Mouse (Mus musculus): Measurements from ENCODE around the gene Kiss1r. TPM values are rescaled to one million over a fixed set of nuclear protein-coding genes. Genes with fewer than 3 reads are reported as not detected.

Gene Kiss1r
- 2.1 and 2.3 TPM in 2 replicates for polyA plus RNA-seq (2015; fragmentation: Nextera tagmentation; extraction: Ambion mirVana)

DNA sequence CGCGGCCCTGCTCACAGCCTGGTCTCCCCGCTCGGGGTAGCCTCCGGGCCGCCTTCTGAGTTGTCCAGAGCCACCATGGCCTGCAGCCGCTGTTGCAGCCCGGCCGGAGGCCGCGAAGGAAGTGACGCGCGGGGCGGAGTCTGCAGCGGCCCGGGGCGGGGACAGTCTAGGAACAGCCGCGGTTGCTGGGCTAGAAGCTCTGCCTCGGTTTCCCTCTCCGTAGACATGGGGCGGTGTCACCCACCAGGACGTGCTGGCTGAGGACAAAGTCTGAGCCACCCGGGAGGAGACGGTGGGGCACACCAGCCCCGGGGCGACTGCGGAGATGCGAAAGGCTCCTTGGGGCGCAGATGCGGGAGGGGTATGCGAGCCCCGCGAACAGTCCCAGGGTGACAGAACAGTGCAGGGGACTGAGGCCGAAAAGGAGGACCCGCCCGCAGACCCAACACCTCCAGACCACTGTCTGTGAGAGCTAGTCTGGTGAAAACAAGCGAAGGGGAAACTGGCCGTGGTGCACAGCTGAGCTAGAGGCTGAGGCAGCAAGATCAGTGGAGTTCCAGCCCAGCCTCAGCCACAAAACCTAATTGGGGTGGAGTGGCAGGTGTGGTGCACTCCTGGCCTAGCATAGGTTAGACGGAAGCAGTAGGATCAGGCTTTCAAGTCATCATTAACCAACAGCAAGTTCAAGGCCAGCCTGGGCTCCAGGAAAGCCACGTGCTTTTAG lies at the start of gene Kiss1r:
TSS of gene Kiss1r (plus strand) at position 164 of the 724 bp plus-strand sequence.
- 4% methylated on average over 42 of the region's 42 CpGs for WGBS
- H3K9me3 ChIP-seq = no peaks in the 10 kb centered on the region
- ATAC-seq (ENCODE audit: low FRiP score) = peak; percentile 72
- H3K4me2 ChIP-seq = peak within 1 kb of the TSS; percentile 97
- peak within 1 kb of the TSS; percentile 86 for H3K27ac ChIP-seq
- peak within 1 kb of the TSS; percentile 78 for H3K4me3 ChIP-seq
- peaks cover 48% of the 10 kb centered on the region for H3K27me3 ChIP-seq
- H3K36me3 ChIP-seq = peaks cover 13% of the 10 kb centered on the region
- peak within 1 kb of the TSS; percentile 97 for H3K9ac ChIP-seq
- peaks cover 68% of the 10 kb centered on the region for H3K4me1 ChIP-seq (replicated peaks)

DNA sequence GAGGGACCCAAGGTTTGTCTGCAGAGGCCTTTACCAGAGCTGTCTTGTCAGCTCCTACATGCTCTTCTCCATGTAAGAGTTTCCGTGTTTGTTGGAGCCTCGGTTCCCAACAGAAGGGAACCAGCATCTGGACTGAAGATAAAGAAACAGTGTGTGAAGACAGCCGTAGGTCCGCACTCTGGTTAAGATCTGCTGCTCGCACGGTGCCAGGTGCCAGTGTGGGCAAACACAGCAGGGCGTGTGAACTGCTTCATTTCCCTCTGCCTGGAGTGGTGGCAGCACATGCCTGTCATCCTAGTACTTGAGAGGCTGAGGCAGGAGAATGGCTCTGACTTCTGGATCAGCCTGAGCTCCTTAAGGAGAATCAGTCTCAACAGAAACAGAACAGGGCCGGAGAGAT lies 44.9 kb upstream of the Kiss1r start:
- no peaks in the 10 kb centered on the region for H3K27me3 ChIP-seq
- H3K4me3 ChIP-seq = peak overlapping the region; percentile 63
- no peak for ATAC-seq (ENCODE audit: low FRiP score)
- peak overlapping the region; percentile 98 for H3K4me2 ChIP-seq
- peaks cover 42% of the 10 kb centered on the region for H3K36me3 ChIP-seq
- peak overlapping the region; percentile 97; the same call in 1 of the 2 replicates for H3K9ac ChIP-seq
- peaks cover 64% of the 10 kb centered on the region for H3K4me1 ChIP-seq (replicated peaks)
- no peak overlapping the region for H3K27ac ChIP-seq
- 93% methylated on average over 8 of the region's 8 CpGs for WGBS
- H3K9me3 ChIP-seq = no peaks in the 10 kb centered on the region

DNA sequence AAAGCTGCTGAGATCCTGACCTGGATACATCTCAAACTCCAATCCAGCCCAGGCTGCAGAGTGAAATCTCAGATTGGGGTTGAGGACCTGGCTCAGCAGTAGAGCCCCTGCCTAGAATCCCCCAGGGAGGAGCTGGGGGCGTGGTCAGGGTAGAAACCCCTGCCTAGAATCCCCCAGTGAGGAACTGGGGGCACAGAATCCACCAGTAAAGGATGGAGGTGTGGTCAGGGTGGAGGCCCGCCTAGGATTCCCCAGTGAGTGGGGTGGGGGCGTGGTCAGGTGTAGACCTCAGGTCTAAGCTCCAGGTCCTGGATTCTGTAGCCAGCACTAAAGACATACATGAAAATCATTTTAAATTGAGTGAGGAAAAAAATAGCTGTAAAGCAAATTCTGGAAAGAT lies 43.9 kb upstream of the Kiss1r start:
- no peaks in the 10 kb centered on the region for H3K9me3 ChIP-seq
- H3K9ac ChIP-seq = peak overlapping the region; percentile 97
- H3K27me3 ChIP-seq = no peaks in the 10 kb centered on the region
- no peak for ATAC-seq (ENCODE audit: low FRiP score)
- peak overlapping the region; percentile 63 for H3K4me3 ChIP-seq
- WGBS = 42% methylated on average over 3 of the region's 3 CpGs
- peaks cover 34% of the 10 kb centered on the region for H3K36me3 ChIP-seq
- peaks cover 56% of the 10 kb centered on the region for H3K4me1 ChIP-seq (replicated peaks)
- H3K4me2 ChIP-seq = peak overlapping the region; percentile 98
- peak overlapping the region; percentile 96 for H3K27ac ChIP-seq

DNA sequence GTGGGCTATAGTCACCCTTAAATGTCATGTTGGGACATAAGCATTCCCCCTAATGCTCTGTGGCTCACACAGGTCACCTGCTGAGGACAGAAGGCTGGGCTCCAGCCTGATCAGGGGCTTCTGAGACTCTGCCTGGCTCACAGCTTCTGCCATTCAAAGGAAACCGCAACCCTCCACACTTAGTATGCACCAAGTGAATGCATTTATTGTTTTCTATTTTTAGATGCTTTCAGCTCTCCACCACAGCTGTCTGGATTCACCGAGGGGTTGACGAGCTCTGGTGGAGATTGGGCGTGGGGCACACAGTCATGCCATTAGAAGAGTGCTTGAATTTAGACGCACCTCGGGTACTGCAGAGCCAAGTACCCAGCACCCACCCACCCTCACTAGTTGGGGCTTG lies 43.5 kb upstream of the Kiss1r start:
- peaks cover 56% of the 10 kb centered on the region for H3K4me1 ChIP-seq (replicated peaks)
- WGBS = 2% methylated on average over 6 of the region's 6 CpGs

DNA sequence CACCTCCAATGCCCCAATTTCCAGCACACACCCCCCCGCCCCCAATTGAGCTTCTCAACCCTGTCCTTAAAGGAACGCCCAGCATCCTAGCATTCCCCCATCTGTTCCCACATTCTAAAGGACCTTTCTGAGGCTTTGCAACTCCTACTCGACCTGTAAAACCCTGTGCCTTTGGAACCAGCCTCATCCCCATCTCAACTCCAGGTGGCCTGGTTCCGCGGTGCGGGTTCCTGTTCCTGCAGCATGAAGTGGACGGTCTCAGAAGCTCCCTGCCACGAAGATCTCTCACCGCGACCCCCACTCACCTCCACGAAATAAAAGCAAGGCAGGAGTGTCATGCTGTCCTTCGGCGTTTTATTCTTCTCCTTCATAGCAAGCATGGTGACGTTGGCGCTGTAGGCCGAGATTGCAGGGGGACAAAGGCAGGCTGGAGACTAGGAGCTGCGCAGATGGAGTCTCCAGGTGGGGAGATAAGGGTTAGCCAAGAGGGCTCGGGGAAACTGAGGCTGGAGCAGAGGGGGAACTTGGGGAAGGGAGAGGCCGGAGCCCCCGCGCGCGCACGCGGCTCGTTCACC lies 43.0 kb upstream of the Kiss1r start:
- peak; percentile 13 for ATAC-seq (ENCODE audit: low FRiP score)
- WGBS = under 1% methylated on average over 26 of the region's 26 CpGs
- H3K4me1 ChIP-seq (replicated peaks) = peaks cover 54% of the 10 kb centered on the region
- H3K27ac ChIP-seq = peak overlapping the region; percentile 96
- H3K9ac ChIP-seq = peak overlapping the region; percentile 97
- H3K4me3 ChIP-seq = peak overlapping the region; percentile 63
- no peaks in the 10 kb centered on the region for H3K9me3 ChIP-seq
- peaks cover 30% of the 10 kb centered on the region for H3K36me3 ChIP-seq
- peak overlapping the region; percentile 98 for H3K4me2 ChIP-seq
- no peaks in the 10 kb centered on the region for H3K27me3 ChIP-seq

More for the DNA sequence above, 43.5 kb upstream of the Kiss1r start:
- ATAC-seq (ENCODE audit: low FRiP score) = peak; percentile 7; the same call in 1 of the 2 replicates
- peaks cover 32% of the 10 kb centered on the region for H3K36me3 ChIP-seq
- H3K4me3 ChIP-seq = peak overlapping the region; percentile 63
- peak overlapping the region; percentile 96 for H3K27ac ChIP-seq
- H3K27me3 ChIP-seq = no peaks in the 10 kb centered on the region
- H3K4me2 ChIP-seq = peak overlapping the region; percentile 98
- peak overlapping the region; percentile 97 for H3K9ac ChIP-seq
- H3K9me3 ChIP-seq = no peaks in the 10 kb centered on the region

DNA sequence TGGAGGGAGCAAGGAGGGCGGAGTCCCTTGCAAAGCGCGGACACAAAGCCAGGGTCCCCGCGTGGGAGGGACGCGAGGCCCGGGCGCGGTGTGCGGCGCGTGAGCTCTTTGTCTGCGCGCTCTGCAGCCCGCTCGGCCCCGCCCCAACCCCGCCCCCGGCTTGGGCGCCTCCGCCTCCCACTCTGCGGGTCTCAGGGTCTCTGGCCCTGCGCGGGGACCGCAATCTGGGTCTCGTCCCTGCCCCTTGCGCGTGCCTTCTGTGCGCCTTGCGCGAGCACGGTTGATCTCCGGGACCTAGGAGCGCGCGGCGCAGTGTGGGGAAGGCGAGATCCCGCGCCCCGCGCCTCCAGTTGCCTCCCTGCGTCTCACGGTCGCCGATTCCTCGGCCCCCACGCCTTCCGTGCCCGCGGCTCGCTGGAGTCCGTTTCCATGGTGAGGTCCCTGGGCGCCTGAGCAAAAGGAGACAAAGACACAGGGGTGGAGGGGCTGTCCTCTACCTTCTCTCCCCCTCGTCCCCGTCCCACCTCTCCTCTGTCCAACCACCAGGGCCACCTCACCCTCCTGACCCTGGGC lies 42.4 kb upstream of the Kiss1r start, which contains the start of the genes Prtn3 and Plppr3:
TSS of gene Prtn3 (plus strand) at position 187 of the 573 bp plus-strand sequence.
TSS of gene Plppr3 (minus strand) at position 345 of the 573 bp plus-strand sequence.
- under 1% methylated on average over 42 of the region's 57 CpGs for WGBS
- H3K27ac ChIP-seq = peak within 1 kb of the TSS; percentile 96
- peak within 1 kb of the TSS; percentile 98 for H3K4me2 ChIP-seq
- H3K36me3 ChIP-seq = peaks cover 25% of the 10 kb centered on the region
- ATAC-seq (ENCODE audit: low FRiP score) = peak; percentile 91
- no peaks in the 10 kb centered on the region for H3K27me3 ChIP-seq
- peak within 1 kb of the TSS; percentile 63 for H3K4me3 ChIP-seq
- peak within 1 kb of the TSS; percentile 97 for H3K9ac ChIP-seq
- peaks cover 48% of the 10 kb centered on the region for H3K4me1 ChIP-seq (replicated peaks)
- H3K9me3 ChIP-seq = no peaks in the 10 kb centered on the region

DNA sequence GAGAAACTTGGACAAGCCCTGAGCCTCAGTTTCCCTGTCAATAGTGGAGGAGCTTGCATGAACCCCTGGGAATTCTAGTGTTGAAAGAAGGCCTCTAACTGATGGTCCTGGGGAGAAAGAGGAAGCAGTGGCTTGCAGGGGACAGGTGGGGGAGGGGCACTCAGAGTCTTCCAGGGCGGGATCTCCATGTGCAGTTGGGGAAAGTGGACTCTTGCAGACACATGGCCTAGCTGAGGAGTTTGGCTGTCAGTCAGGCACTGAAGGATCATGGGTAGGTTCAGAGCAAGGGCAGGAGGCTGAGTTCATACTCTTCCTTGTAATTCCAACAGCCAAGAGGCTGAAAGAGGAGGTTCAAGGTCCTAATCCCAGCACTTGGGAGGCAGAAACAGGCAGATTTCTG lies 39.6 kb upstream of the Kiss1r start:
- no peak overlapping the region for H3K4me3 ChIP-seq
- WGBS = 50% methylated on average over 1 of the region's 1 CpGs
- H3K4me2 ChIP-seq = no peak overlapping the region
- no peaks in the 10 kb centered on the region for H3K36me3 ChIP-seq
- no peak overlapping the region for H3K9ac ChIP-seq
- no peaks in the 10 kb centered on the region for H3K9me3 ChIP-seq
- ATAC-seq (ENCODE audit: low FRiP score) = no peak
- H3K4me1 ChIP-seq (replicated peaks) = peaks cover 27% of the 10 kb centered on the region
- H3K27ac ChIP-seq = no peak overlapping the region
- peaks cover 24% of the 10 kb centered on the region for H3K27me3 ChIP-seq

DNA sequence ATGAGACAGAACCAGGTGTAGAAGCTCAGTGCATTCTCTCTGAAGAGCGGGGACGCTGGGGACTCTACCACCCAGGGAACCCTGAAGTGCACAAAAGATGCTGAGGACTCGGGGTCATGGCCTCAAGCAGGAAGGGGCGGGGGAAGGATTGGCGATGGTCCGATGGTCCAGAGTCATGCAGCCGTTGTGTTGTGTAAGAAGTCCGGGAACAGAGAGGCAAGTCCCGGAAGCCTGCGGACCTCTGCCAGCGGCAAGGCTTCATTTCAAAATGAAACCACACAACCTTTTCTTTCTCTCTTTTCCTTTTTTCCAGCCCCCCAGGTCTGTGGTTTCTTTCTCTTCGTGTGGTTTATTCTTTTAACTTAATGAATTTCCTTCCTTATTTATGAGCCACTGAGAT lies 39.0 kb upstream of the Kiss1r start:
- ATAC-seq (ENCODE audit: low FRiP score) = no peak
- H3K9ac ChIP-seq = no peak overlapping the region
- no peaks in the 10 kb centered on the region for H3K9me3 ChIP-seq
- no peak overlapping the region for H3K4me3 ChIP-seq
- 43% methylated on average over 12 of the region's 12 CpGs for WGBS
- H3K36me3 ChIP-seq = no peaks in the 10 kb centered on the region
- H3K4me1 ChIP-seq (replicated peaks) = peaks cover 25% of the 10 kb centered on the region
- peaks cover 30% of the 10 kb centered on the region for H3K27me3 ChIP-seq
- no peak overlapping the region for H3K27ac ChIP-seq
- H3K4me2 ChIP-seq = no peak overlapping the region

DNA sequence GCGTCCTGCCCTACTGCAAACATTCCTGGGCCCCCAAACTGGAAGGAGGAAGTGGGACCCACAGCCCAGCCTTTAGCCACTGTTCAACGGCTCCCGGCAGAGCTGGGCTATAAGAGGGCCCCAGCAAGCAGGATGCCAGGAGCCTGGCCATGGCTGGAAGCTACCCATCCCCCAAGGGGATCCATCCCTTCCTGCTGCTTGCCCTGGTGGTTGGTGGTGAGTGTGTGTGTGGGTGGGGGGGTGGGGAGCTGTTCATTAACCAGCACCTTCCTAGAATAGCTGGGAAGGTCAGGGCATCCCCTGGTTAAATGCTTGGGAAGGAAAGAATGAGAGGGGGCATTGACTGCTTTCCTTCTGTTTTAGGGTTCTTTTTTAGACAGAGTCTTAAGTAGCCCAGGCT lies 37.2 kb upstream of the Kiss1r start:
- Histone ChIP-seq H3K4me1 (replicated peaks) (peaks cover 26% of the 10 kb centered on the region), H3K4me3 (no peak overlapping the region), H3K9ac (no peak overlapping the region), H3K36me3 (no peaks in the 10 kb centered on the region), H3K27me3 (peaks cover 45% of the 10 kb centered on the region), H3K27ac (no peak overlapping the region), H3K4me2 (no peak overlapping the region), H3K9me3 (no peaks in the 10 kb centered on the region)
- 40% methylated on average over 3 of the region's 3 CpGs for WGBS
- ATAC-seq (ENCODE audit: low FRiP score) = no peak

DNA sequence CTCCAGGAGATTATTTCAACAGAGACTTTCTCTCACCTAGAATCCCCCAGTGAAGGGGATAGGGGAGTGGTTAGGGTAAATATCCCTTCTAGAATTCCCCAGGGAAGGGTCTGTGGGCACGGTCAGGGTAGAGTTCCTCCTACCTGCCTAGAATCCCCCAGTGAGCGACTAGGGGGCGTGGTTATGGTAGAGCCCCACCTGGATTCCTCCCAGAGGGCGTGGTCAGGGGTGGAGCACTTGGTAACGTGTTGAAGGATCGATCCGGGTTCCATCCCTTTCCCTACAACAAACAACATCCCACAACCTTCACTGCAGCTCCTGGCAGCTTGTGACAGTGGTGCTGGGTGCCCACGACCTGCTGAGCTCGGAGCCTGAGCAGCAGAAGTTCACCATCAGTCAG lies 36.0 kb upstream of the Kiss1r start:
- no peaks in the 10 kb centered on the region for H3K9me3 ChIP-seq
- H3K27ac ChIP-seq = no peak overlapping the region
- ATAC-seq (ENCODE audit: low FRiP score) = no peak
- no peaks in the 10 kb centered on the region for H3K36me3 ChIP-seq
- peaks cover 45% of the 10 kb centered on the region for H3K27me3 ChIP-seq
- peaks cover 16% of the 10 kb centered on the region for H3K4me1 ChIP-seq (replicated peaks)
- WGBS = 17% methylated on average over 9 of the region's 9 CpGs
- no peak overlapping the region for H3K9ac ChIP-seq
- no peak overlapping the region for H3K4me2 ChIP-seq
- H3K4me3 ChIP-seq = no peak overlapping the region

DNA sequence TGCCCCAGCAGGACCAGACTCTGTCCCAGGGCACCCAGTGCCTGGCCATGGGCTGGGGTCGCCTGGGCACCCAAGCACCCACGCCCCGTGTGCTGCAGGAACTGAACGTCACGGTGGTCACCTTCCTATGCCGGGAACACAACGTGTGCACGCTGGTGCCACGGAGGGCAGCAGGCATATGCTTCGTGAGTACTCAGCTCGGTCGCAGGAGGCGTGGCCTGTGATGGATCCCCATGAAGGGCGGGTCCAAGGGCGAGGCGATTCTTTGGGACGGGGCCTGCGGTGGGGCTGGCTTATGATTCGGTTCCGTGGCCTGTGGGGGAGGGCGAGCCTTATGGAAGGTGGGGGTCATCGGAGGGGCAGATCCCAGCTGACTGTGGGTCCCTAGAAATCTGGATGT lies 34.8 kb upstream of the Kiss1r start:
- Histone ChIP-seq H3K4me2 (peak overlapping the region; percentile 40), H3K4me1 (replicated peaks) (peaks cover 16% of the 10 kb centered on the region), H3K9me3 (no peaks in the 10 kb centered on the region), H3K27me3 (peaks cover 45% of the 10 kb centered on the region), H3K27ac (no peak overlapping the region), H3K4me3 (peak overlapping the region; percentile 7; the same call in 1 of the 2 replicates), H3K9ac (peak overlapping the region; percentile 43), H3K36me3 (no peaks in the 10 kb centered on the region)
- ATAC-seq (ENCODE audit: low FRiP score) = no peak
- 6% methylated on average over 22 of the region's 22 CpGs for WGBS

DNA sequence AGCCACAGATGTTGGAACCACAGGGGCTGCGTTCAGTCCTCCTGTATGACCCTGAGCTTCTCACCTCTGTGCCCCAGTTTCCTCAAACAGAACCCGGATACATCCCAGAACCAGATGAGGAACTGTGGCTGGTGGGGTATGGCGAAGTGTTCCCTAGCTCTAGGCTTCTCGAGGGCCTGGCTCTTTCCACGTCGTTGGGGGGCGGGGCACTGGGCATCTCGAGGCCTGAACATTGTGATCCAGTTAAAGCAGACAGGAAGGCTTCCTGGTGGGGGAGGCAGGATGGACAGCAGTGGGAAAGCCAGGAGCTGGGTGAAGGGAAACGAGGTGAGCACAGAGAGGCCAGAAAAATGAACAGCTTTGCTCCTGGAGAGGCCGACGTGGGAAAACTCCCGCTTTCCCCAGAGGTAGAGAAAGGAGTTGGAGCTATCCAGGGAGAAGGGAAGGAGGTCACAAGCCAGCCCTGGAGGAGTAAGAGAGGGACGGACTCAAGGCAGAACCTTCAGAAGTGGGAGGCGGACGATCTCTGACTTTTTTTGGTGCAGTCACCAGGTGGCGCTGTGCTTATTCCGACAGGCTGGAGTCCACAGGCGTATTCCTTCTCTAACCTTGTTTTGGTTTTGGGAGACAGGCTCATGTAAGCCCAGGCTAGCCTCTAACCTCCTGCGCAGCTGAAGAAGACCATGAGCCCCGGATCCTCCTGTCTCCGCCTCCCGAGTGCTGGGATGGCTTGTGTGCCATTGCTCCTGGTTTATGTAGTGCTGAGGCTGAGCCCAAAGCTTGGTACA lies 33.3 kb upstream of the Kiss1r start:
- Histone ChIP-seq H3K27me3 (peaks cover 50% of the 10 kb centered on the region), H3K4me1 (replicated peaks) (peaks cover 16% of the 10 kb centered on the region), H3K9ac (no peak overlapping the region), H3K4me2 (no peak overlapping the region), H3K36me3 (no peaks in the 10 kb centered on the region), H3K4me3 (no peak overlapping the region), H3K27ac (no peak overlapping the region), H3K9me3 (no peaks in the 10 kb centered on the region)
- WGBS = 16% methylated on average over 22 of the region's 22 CpGs
- no peak for ATAC-seq (ENCODE audit: low FRiP score)

All from hindbrain, embryonic 13.5 days (tissue).